Mouse (Mus musculus) intestine, embryonic 14.5 days (tissue): Measurements from ENCODE around the gene Zfp229. TPM values are rescaled to one million over a fixed set of nuclear protein-coding genes. Genes with fewer than 3 reads are reported as not detected.
"Not testable (repeated sequence)": the region's sequence is repeated elsewhere in the genome, so short reads cannot be mapped to it uniquely, and the experiment has no call there.

Experiments
- ATAC-seq: fragments of 200-750 bp; cut with Nextera tagmentation; replicated peaks from 2 replicates; pipeline ENCODE4 v1.8.0; 2017; ENCODE audit warnings: low read depth, moderate number of reproducible peaks, moderate TSS enrichment, moderate library complexity; ENCODE audit not compliant: low FRiP score, low TSS enrichment
- DNase-seq: peaks from one replicate; pipeline ENCODE4 v3.0.0-alpha.2; 2018; ENCODE audit warnings: low spot score
- H3K27ac ChIP-seq: fragments of 300-500 bp; sonication (generic); 2 replicates; pipeline ENCODE4 v1.5.1; 2014; ENCODE audit warnings: low read depth, mild to moderate bottlenecking, control low read depth
- H3K27me3 ChIP-seq: fragments of 300-500 bp; sonication (generic); replicated peaks from 2 replicates; pipeline ENCODE4 v1.6.1; 2014; ENCODE audit warnings: low read length, control low read depth; ENCODE audit not compliant: control insufficient read depth, insufficient read depth
- H3K36me3 ChIP-seq: fragments of 300-500 bp; sonication (generic); 2 replicates; pipeline ENCODE4 v1.6.1; 2014; ENCODE audit warnings: low read length, control low read depth; ENCODE audit not compliant: control insufficient read depth, insufficient read depth
- H3K4me1 ChIP-seq: fragments of 300-500 bp; sonication (generic); replicated peaks from 2 replicates; pipeline ENCODE4 v1.6.1; 2014; ENCODE audit warnings: low read length, control low read depth, mixed read lengths; ENCODE audit not compliant: control insufficient read depth, insufficient read depth
- H3K4me2 ChIP-seq: fragments of 300-500 bp; sonication (generic); 2 replicates; pipeline ENCODE4 v1.6.1; 2014; ENCODE audit warnings: low read length
- H3K4me3 ChIP-seq: fragments of 300-500 bp; sonication (generic); 2 replicates; pipeline ENCODE4 v1.5.1; 2014; ENCODE audit warnings: low read depth, low read length, control low read depth, mixed read lengths
- H3K9ac ChIP-seq: fragments of 300-500 bp; sonication (generic); 2 replicates; pipeline ENCODE4 v1.6.1; 2014; ENCODE audit warnings: mild to moderate bottlenecking, low read length
- H3K9me3 ChIP-seq: fragments of 300-500 bp; sonication (generic); 2 replicates; pipeline ENCODE4 v1.6.1; 2016; ENCODE audit warnings: low read length, control low read depth; ENCODE audit not compliant: control insufficient read depth
- WGBS: fragments of 180-500 bp; shearing (Covaris S2); extraction: QIAGEN DNeasy Blood & Tissue Kit; methylation state at CpG from one replicate; pipeline ENCODE4 v1.1.7; 2014; 5-methylcytosine and 5-hydroxymethylcytosine counted together
- polyA plus RNA-seq: library from polyadenylated mRNA; unstranded; fragments of >200 nt; fragmentation: Nextera tagmentation; extraction: Ambion mirVana; gene quantifications from 2 replicates; pipeline ENCODE4 v1.2.1, GENCODE M21; 2014

Gene Zfp229
- polyA plus RNA-seq, 1 experiment from 2014 or later: 4.6 TPM

- peak overlapping the region; percentile 67 for H3K4me3 ChIP-seq
- H3K36me3 ChIP-seq: peaks cover 8% of the 10 kb centered on the region
- peak overlapping the region; percentile 71 for H3K9ac ChIP-seq
- peaks cover 4% of the 10 kb centered on the region; the same call in 1 of the 2 replicates for H3K4me1 ChIP-seq
- peak overlapping the region; percentile 62 for H3K4me2 ChIP-seq
- H3K27ac ChIP-seq: peak overlapping the region; percentile 78
- no peak for DNase-seq
- WGBS: 78% methylated on average over 4 of the region's 4 CpGs
- no peaks in the 10 kb centered on the region for H3K9me3 ChIP-seq
- H3K27me3 ChIP-seq: no peaks in the 10 kb centered on the region
- 0 out of 2 replicates have a peak, but pooled peaks have one; percentile 29 for ATAC-seq
These were observed 2.5 kb downstream of the Zfp229 start for GRCm38 (mm10) chr17:21733049-21733448.

DNA sequence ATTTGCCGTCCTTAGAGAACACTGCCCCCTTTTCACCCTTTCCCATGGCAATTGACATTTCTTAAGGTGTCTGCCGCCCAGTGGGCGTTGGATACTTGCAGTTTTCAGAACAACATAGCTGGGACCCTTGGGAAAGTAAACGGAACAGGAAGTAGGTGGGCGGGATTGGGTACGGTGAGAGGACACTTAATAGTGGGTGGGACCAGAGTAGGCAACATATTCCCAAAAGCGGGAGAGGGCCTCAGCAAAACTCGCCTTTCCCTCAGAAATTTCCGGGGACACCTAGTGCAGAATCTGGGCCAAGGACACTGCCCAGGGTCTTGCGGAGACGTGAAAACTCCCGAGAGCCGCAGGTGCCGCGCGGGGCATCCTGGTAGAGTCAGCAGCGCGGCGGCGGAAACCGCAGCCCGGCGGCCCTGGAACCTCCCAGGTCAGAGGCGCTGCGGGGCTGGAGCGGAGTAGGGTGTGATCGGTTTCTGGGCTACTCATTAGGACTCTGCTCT, 3.0 kb downstream of the Zfp229 start:
- H3K4me1 ChIP-seq: peaks cover 4% of the 10 kb centered on the region; the same call in 1 of the 2 replicates
- WGBS: under 1% methylated on average over 27 of the region's 27 CpGs
- no peaks in the 10 kb centered on the region for H3K27me3 ChIP-seq
- peaks cover 10% of the 10 kb centered on the region for H3K36me3 ChIP-seq
- H3K4me2 ChIP-seq: peak overlapping the region; percentile 62
- H3K27ac ChIP-seq: peak overlapping the region; percentile 78
- H3K9ac ChIP-seq: peak overlapping the region; percentile 71
- no peaks in the 10 kb centered on the region for H3K9me3 ChIP-seq
- ATAC-seq: peak; percentile 96
- H3K4me3 ChIP-seq: peak overlapping the region; percentile 67
- peak; percentile 89 for DNase-seq

DNA sequence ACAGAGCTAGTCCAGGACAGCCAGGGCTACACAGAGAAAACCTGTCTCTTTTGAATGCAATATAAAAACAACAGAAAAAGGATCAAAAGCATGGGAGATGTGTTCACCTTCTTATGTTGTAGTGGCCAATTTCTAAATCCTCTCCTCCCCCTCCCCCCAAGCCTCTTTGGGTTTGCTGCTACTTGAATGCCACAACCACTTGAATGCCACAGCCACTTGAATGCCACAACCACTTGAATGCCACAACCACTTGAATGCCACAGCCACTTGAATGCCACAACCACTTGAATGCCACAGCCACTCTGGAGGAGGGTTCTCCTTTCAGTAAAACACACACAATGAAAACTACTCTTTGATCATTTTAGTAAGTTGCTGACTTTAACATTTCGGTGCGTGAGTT, 22.2 kb downstream of the Zfp229 start:
- 88% methylated on average over 2 of the region's 2 CpGs for WGBS
- no peak overlapping the region for H3K4me3 ChIP-seq
- no peaks in the 10 kb centered on the region for H3K36me3 ChIP-seq
- no peaks in the 10 kb centered on the region for H3K9me3 ChIP-seq
- H3K4me1 ChIP-seq: no peaks in the 10 kb centered on the region
- DNase-seq: no peak
- H3K27me3 ChIP-seq: no peaks in the 10 kb centered on the region
- no peak overlapping the region for H3K9ac ChIP-seq
- no peak for ATAC-seq
- H3K27ac ChIP-seq: no peak overlapping the region
- H3K4me2 ChIP-seq: no peak overlapping the region

DNA sequence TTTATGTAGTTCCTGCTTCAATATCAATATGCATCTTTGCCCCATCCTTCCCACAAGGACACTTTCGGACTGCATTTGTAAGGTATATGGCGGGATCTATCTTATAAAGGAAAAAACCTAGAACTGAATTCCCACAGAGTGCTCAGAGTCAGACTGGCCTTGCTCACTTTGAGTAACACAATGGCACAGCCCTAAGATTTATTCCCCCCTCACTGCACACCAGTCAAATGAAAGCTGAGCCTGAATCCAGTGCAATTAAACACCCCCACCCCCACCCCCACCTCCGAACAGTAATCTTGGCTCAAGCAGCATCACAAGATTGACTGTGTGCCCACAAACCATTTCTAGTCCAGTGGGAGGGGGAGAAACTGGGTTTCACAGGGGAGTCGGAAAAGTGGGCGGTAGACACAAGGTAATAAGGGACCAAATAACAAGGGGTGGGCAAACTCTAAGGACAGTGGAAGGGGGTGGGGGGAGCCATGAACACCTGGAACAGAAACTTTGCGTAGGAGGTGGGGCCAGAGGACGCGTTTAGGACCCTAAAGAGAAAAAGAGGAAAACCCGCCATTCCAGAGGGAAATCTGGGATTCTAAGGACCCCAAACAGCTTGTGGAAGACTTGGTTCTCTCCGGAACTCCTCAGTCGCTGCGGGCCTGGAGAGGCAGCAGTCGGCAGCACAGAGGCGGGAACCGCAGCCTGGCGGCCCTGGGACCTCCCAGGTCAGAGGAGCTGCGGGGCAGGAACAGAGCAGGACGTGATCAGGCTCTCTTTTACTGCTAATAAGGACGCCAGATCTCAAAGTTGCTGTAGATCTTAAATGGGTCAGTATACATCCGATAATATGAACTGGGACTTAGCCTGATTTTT, 23.0 kb downstream of the Zfp229 start:
- peak overlapping the region; percentile 26 for H3K4me3 ChIP-seq
- no peaks in the 10 kb centered on the region for H3K36me3 ChIP-seq
- peak overlapping the region; percentile 64 for H3K4me2 ChIP-seq
- DNase-seq (peak; percentile 59), ATAC-seq (0 out of 2 replicates have a peak, but pooled peaks have one; percentile 47)
- H3K9ac ChIP-seq: peak overlapping the region; percentile 31
- 14% methylated on average over 20 of the region's 20 CpGs for WGBS
- no peaks in the 10 kb centered on the region for H3K4me1 ChIP-seq
- H3K27ac ChIP-seq: no peak overlapping the region
- no peaks in the 10 kb centered on the region for H3K9me3 ChIP-seq
- H3K27me3 ChIP-seq: no peaks in the 10 kb centered on the region

- ATAC-seq (no peak), DNase-seq (no peak)
- Histone ChIP-seq H3K27ac (no peak overlapping the region), H3K36me3 (no peaks in the 10 kb centered on the region), H3K4me2 (no peak overlapping the region), H3K9me3 (0 out of 2 replicates have a peak, but pooled peaks cover 3% of the 10 kb centered on the region), H3K4me1 (no peaks in the 10 kb centered on the region), H3K4me3 (no peak overlapping the region), H3K9ac (no peak overlapping the region), H3K27me3 (no peaks in the 10 kb centered on the region)
- WGBS: 87% methylated on average over 2 of the region's 2 CpGs
These were observed 39.7 kb downstream of the Zfp229 start for GRCm38 (mm10) chr17:21770336-21770735.

- Histone ChIP-seq H3K36me3 (no peaks in the 10 kb centered on the region), H3K4me3 (no peak overlapping the region), H3K27ac (no peak overlapping the region), H3K4me2 (no peak overlapping the region), H3K27me3 (no peaks in the 10 kb centered on the region), H3K9me3 (no peaks in the 10 kb centered on the region), H3K4me1 (no peaks in the 10 kb centered on the region), H3K9ac (no peak overlapping the region)
- DNase-seq (no peak), ATAC-seq (no peak)
- WGBS: 73% methylated on average over 4 of the region's 4 CpGs
These were observed 61.7 kb downstream of the Zfp229 start for GRCm38 (mm10) chr17:21792256-21792655.

GRCm38 (mm10) chr17:21801373-21801772, 70.8 kb downstream of the Zfp229 start:
- H3K4me1 ChIP-seq, H3K4me3 ChIP-seq, H3K36me3 ChIP-seq, H3K27ac ChIP-seq, H3K9ac ChIP-seq, H3K27me3 ChIP-seq, H3K9me3 ChIP-seq, H3K4me2 ChIP-seq, ATAC-seq: not testable (repeated sequence)
- WGBS: 47% methylated on average over 18 of the region's 19 CpGs
- peak; percentile 63 for DNase-seq
